Mouse (Mus musculus): ENCODE data around the gene Zc3h12c. TPM values are rescaled to one million over a fixed set of nuclear protein-coding genes. Genes with fewer than 3 reads are reported as not detected.
"Not testable (repeated sequence)": the region's sequence is repeated elsewhere in the genome, so short reads cannot be mapped to it uniquely, and the experiment has no call there.

Gene Zc3h12c
- polyA plus RNA-seq, 1 experiment, result 6.6 TPM

GRCm38 (mm10) chr9:52082414-52082813, 86.0 kb downstream of the Zc3h12c start:
- Histone ChIP-seq H3K27ac (ENCODE audit: insufficient read depth, low read length) (no peak overlapping the region), H3K27me3 (ENCODE audit: control insufficient read depth, insufficient read depth, low read length) (no peaks in the 10 kb centered on the region), H3K4me3 (replicated peaks; ENCODE audit: insufficient read depth, low read depth, low read length) (no peak overlapping the region), H3K4me1 (ENCODE audit: control insufficient read depth, insufficient read depth, low read length) (no peaks in the 10 kb centered on the region)
- no peak for DNase-seq
- TF ChIP-seq POLR2A (IDR thresholded peaks at IDR 0.05; ENCODE audit: borderline replicate concordance, insufficient read depth, low read length) (no peak), CTCF (IDR thresholded peaks at IDR 0.05; ENCODE audit: borderline replicate concordance, insufficient read depth, low read depth, low read length) (no peak)
- 76% methylated on average over 4 of the region's 4 CpGs for WGBS

DNA sequence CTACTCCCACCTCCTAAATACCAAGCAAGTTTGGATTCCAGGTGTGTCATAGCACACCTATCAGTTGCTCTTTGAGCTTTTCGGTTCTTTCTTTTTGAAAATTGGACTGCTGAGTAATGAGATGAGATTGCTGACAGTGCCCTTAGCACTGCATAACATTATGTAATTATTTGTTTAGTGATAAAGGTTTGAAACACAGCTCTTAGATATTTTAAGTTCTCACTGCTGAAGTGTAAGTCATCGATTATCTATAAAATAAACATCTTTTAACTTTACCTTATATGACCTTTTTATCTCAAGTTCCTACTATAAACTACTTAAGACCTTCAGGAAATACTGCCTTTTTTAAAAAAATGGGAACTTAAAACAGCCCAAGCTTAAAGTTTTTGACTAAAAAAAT, 86.4 kb downstream of the Zc3h12c start:
- no peaks in the 10 kb centered on the region for H3K4me1 ChIP-seq (ENCODE audit: control insufficient read depth, insufficient read depth, low read length)
- 94% methylated on average over 2 of the region's 2 CpGs for WGBS
- TF ChIP-seq POLR2A (IDR thresholded peaks at IDR 0.05; ENCODE audit: borderline replicate concordance, insufficient read depth, low read length) (no peak), CTCF (IDR thresholded peaks at IDR 0.05; ENCODE audit: borderline replicate concordance, insufficient read depth, low read depth, low read length) (no peak)
- no peak for DNase-seq
- H3K27me3 ChIP-seq (ENCODE audit: control insufficient read depth, insufficient read depth, low read length), result no peaks in the 10 kb centered on the region
- H3K27ac ChIP-seq (ENCODE audit: insufficient read depth, low read length), result no peak overlapping the region
- no peak overlapping the region for H3K4me3 ChIP-seq (replicated peaks; ENCODE audit: insufficient read depth, low read depth, low read length)

DNA sequence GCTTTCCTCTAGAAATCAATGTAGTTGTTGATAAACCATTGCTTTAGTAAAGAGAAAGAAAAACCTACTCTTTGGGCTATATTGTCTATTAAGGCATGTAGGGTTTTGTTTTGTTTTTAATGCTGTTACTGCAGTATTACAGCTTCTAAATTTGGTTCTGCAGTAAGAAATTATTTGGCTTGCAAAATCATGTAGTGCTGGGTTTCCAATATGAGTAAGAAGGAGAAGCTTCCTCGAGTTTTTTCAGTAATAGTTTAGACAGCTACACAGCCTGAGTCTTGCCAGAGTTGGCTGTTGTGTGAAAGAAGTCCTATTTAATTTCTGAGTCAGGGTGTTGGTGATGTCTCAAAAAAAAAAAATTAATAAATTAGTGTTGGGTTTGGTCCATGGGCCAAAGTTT, 90.7 kb downstream of the Zc3h12c start:
- H3K27ac ChIP-seq (ENCODE audit: insufficient read depth, low read length), result no peak overlapping the region
- H3K4me3 ChIP-seq (replicated peaks; ENCODE audit: insufficient read depth, low read depth, low read length), result no peak overlapping the region
- no peaks in the 10 kb centered on the region for H3K4me1 ChIP-seq (ENCODE audit: control insufficient read depth, insufficient read depth, low read length)
- H3K27me3 ChIP-seq (ENCODE audit: control insufficient read depth, insufficient read depth, low read length), result no peaks in the 10 kb centered on the region
- DNase-seq, result no peak
- TF ChIP-seq POLR2A (IDR thresholded peaks at IDR 0.05; ENCODE audit: borderline replicate concordance, insufficient read depth, low read length) (no peak), CTCF (IDR thresholded peaks at IDR 0.05; ENCODE audit: borderline replicate concordance, insufficient read depth, low read depth, low read length) (no peak)
- WGBS, result 81% methylated on average over 1 of the region's 1 CpGs

DNA sequence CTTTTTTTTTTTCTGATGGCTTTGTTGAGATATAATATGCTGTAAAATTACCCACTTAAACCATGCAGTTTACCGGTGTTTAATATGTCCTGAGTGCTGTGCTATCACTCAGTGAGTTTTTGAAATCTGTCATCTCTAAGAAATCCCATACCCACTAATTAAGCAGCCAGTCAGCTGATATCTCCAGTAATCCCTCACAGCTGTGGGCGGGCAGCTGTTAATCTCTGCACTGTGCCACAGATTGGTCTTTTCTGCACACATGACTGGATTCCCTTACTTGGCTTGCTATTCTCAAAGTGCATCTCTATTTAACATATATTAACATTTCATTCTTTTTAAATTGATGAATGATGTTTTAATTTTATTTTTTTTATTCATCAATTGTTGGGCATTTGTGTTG, 92.3 kb downstream of the Zc3h12c start:
- 84% methylated on average over 2 of the region's 2 CpGs for WGBS
- TF ChIP-seq CTCF (IDR thresholded peaks at IDR 0.05; ENCODE audit: borderline replicate concordance, insufficient read depth, low read depth, low read length) (no peak), POLR2A (IDR thresholded peaks at IDR 0.05; ENCODE audit: borderline replicate concordance, insufficient read depth, low read length) (no peak)
- no peak for DNase-seq
- Histone ChIP-seq H3K4me3 (replicated peaks; ENCODE audit: insufficient read depth, low read depth, low read length) (no peak overlapping the region), H3K4me1 (ENCODE audit: control insufficient read depth, insufficient read depth, low read length) (no peaks in the 10 kb centered on the region), H3K27me3 (ENCODE audit: control insufficient read depth, insufficient read depth, low read length) (no peaks in the 10 kb centered on the region), H3K27ac (ENCODE audit: insufficient read depth, low read length) (no peak overlapping the region)

- no peak for DNase-seq
- Histone ChIP-seq H3K4me1 (ENCODE audit: control insufficient read depth, insufficient read depth, low read length) (no peaks in the 10 kb centered on the region), H3K27ac (ENCODE audit: insufficient read depth, low read length) (no peak overlapping the region), H3K27me3 (ENCODE audit: control insufficient read depth, insufficient read depth, low read length) (no peaks in the 10 kb centered on the region), H3K4me3 (replicated peaks; ENCODE audit: insufficient read depth, low read depth, low read length) (no peak overlapping the region)
- TF ChIP-seq POLR2A (IDR thresholded peaks at IDR 0.05; ENCODE audit: borderline replicate concordance, insufficient read depth, low read length), result no peak
Observed at GRCm38 (mm10) chr9:52072202-52072601, 96.2 kb downstream of the Zc3h12c start.

GRCm38 (mm10) chr9:52071352-52071751, 97.0 kb downstream of the Zc3h12c start:
- not testable (repeated sequence) for H3K4me3 ChIP-seq (replicated peaks; ENCODE audit: insufficient read depth, low read depth, low read length); H3K27me3 ChIP-seq (ENCODE audit: control insufficient read depth, insufficient read depth, low read length); DNase-seq; H3K27ac ChIP-seq (ENCODE audit: insufficient read depth, low read length); H3K4me1 ChIP-seq (ENCODE audit: control insufficient read depth, insufficient read depth, low read length)

GRCm38 (mm10) chr9:52070052-52070451, 98.3 kb downstream of the Zc3h12c start:
- no peak overlapping the region for H3K4me3 ChIP-seq (replicated peaks; ENCODE audit: insufficient read depth, low read depth, low read length)

More at GRCm38 (mm10) chr9:52070052-52070451, 98.3 kb downstream of the Zc3h12c start:
- no peak for DNase-seq
- WGBS, result 95% methylated on average over 2 of the region's 2 CpGs
- no peaks in the 10 kb centered on the region for H3K27me3 ChIP-seq (ENCODE audit: control insufficient read depth, insufficient read depth, low read length)
- no peaks in the 10 kb centered on the region for H3K4me1 ChIP-seq (ENCODE audit: control insufficient read depth, insufficient read depth, low read length)
- no peak for TF ChIP-seq CTCF (IDR thresholded peaks at IDR 0.05; ENCODE audit: borderline replicate concordance, insufficient read depth, low read depth, low read length)
- TF ChIP-seq POLR2A (IDR thresholded peaks at IDR 0.05; ENCODE audit: borderline replicate concordance, insufficient read depth, low read length), result no peak
- H3K27ac ChIP-seq (ENCODE audit: insufficient read depth, low read length), result no peak overlapping the region

Other genes starting within 250 kb of the Zc3h12c start
- 35.1 and 36.8 TPM in 2 replicates for gene Fdx1, start 205.0 kb downstream of the Zc3h12c start, polyA plus RNA-seq (2012; rRNA removed)
- gene Rdx, start 121.4 kb downstream of the Zc3h12c start, polyA plus RNA-seq (2012; rRNA removed), result 47.1 and 49.5 TPM in 2 replicates

Measured in cerebellum, adult 2 months (tissue).